Mouse (Mus musculus): ENCODE measurements around the gene Naaladl1.

- TF ChIP-seq CTCF (IDR thresholded peaks at IDR 0.05; ENCODE audit: extremely low read depth, insufficient read depth, insufficient read length, insufficient replicate concordance) (no peak), POLR2A (IDR thresholded peaks at IDR 0.05; ENCODE audit: low read depth, low read length) (peak; percentile 43; the same call in 1 of the 2 replicates)
These were observed 20.9 kb upstream of the Naaladl1 start, which contains the start of the genes Zfpl1 and Cdca5 for GRCm38 (mm10) chr19:6084478-6085248.

All from spleen, adult 2 months (tissue).